In the genomic region with DNA sequence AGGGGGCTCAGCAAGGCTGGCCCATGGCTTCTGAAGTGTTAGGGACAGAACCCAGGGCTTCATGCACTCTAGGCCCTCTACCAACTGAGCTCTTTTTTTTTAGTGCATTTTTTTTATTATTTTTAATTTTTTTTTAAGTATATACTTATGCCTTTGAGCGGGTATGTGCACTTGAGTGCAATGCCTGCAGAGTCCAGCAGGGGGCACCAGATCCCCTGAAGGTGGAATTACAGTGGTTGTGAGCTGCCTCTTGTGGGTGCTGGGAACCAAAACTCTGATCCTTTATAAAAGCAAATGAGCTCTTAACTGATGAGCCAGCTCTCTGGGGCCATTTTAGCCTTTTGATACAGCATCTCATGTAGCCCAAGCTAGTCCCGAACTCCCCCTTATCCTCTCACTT, we compare ENCODE assay signal across 16 mouse cellular contexts. TPM values are rescaled to one million over a fixed set of nuclear protein-coding genes. Genes with fewer than 3 reads are reported as not detected.
DNase-seq lines count a peak whose midpoint lies in the region; ATAC-seq and TF ChIP-seq lines count a peak whose summit lies in the region.
"Had no signal": no experiment of that assay in that cellular context is flagged by ENCODE, and none has a peak within 500 bp of the region (broad histone marks: within the 10 kb centered on the region; RNA-seq: fewer than 3 reads in every experiment).

No protein-coding gene starts in this region.

- no peak for TF ChIP-seq EP300 in lung, postnatal 0 days (IDR thresholded peaks at IDR 0.05)

- peak; percentile 43; the same call in 1 of the 2 replicates for TF ChIP-seq CTCF in hindbrain, postnatal 0 days (IDR thresholded peaks at IDR 0.05; ENCODE audit: low read depth)
- peak; percentile 40 for TF ChIP-seq CTCF in lung, postnatal 0 days (IDR thresholded peaks at IDR 0.05)
- peak; percentile 37; the same call in 1 of the 2 replicates for TF ChIP-seq CTCF in brain, embryonic 14.5 days (IDR thresholded peaks at IDR 0.05; ENCODE audit: borderline replicate concordance, extremely low read depth, insufficient read depth, insufficient read length)
- no peak for TF ChIP-seq CTCF in thymus, adult 2 months (IDR thresholded peaks at IDR 0.05; ENCODE audit: borderline replicate concordance, control insufficient read depth, extremely low read depth, insufficient read depth, low read length, poor library complexity)

- H3K27me3 ChIP-seq in hindbrain, postnatal 0 days (ENCODE audit: insufficient read depth, low read length), result no peaks in the 10 kb centered on the region
- H3K27me3 ChIP-seq in hindbrain, embryonic 11.5 days (ENCODE audit: control insufficient read depth, insufficient read depth, low read length), result no peaks in the 10 kb centered on the region
- no peaks in the 10 kb centered on the region for H3K27me3 ChIP-seq in lung, postnatal 0 days (replicated peaks; ENCODE audit: insufficient read depth, low read length)
- no peaks in the 10 kb centered on the region for H3K27me3 ChIP-seq in thymus, adult 2 months (ENCODE audit: control insufficient read depth, insufficient read depth, low read length)
- H3K27me3 ChIP-seq: neural tube, embryonic 15.5 days; Patski had no signal

- H3K9me3 ChIP-seq in hindbrain, postnatal 0 days (ENCODE audit: low read length), result peaks cover 3% of the 10 kb centered on the region; the same call in 1 of the 2 replicates
- no peaks in the 10 kb centered on the region for H3K9me3 ChIP-seq in hindbrain, embryonic 11.5 days (ENCODE audit: control insufficient read depth, low read length)
- H3K9me3 ChIP-seq in lung, postnatal 0 days (ENCODE audit: low read length), result no peaks in the 10 kb centered on the region
- H3K9me3 ChIP-seq: neural tube, embryonic 15.5 days had no signal

- H3K4me3 ChIP-seq in hindbrain, postnatal 0 days (ENCODE audit: low read length), result no peak overlapping the region
- H3K4me3 ChIP-seq in hindbrain, embryonic 11.5 days (ENCODE audit: low read depth, low read length), result no peak overlapping the region
- H3K4me3 ChIP-seq in lung, postnatal 0 days (ENCODE audit: low read depth, low read length), result no peak overlapping the region
- no peak overlapping the region for H3K4me3 ChIP-seq in thymus, adult 2 months (ENCODE audit: control insufficient read depth, insufficient read depth, low read length)
- H3K4me3 ChIP-seq: erythroblast, embryonic 14.5 days; neural tube, embryonic 15.5 days had no signal

- DNase-seq in hindbrain, postnatal 0 days (ENCODE audit: low spot score), result no peak
- no peak for DNase-seq in hindbrain, embryonic 11.5 days (ENCODE audit: low spot score)
- DNase-seq in lung, postnatal 0 days (ENCODE audit: low spot score), result no peak
- no peak for DNase-seq in lung, postnatal 25 days (ENCODE audit: low spot score)
- no peak for DNase-seq in brain, embryonic 14.5 days (ENCODE audit: low read depth)
- no peak for DNase-seq in thymus, adult 2 months
- DNase-seq: cerebellum, adult 9-10 months; left cerebral cortex, postnatal 4 days; lung, adult 18-20 months; right cerebral cortex, postnatal 14 days had no signal

- no peak for ATAC-seq in hindbrain, postnatal 0 days
- ATAC-seq in hindbrain, embryonic 11.5 days (ENCODE audit: low FRiP score), result no peak
- ATAC-seq in lung, postnatal 0 days, result no peak
- ATAC-seq in monocyte, adult 5-6 weeks (replicated peaks; ENCODE audit: insufficient number of reproducible peaks, low FRiP score, low TSS enrichment, poor library complexity, severe bottlenecking), result no peak
- ATAC-seq: Patski had no signal

- H3K4me2 ChIP-seq in hindbrain, postnatal 0 days (ENCODE audit: low read depth, low read length), result no peak overlapping the region
- H3K4me2 ChIP-seq in hindbrain, embryonic 11.5 days (replicated peaks; ENCODE audit: low read depth, low read length), result no peak overlapping the region
- H3K4me2 ChIP-seq in lung, postnatal 0 days (replicated peaks; ENCODE audit: low read depth, low read length), result no peak overlapping the region
- H3K4me2 ChIP-seq: hindbrain, embryonic 14.5 days; neural tube, embryonic 15.5 days had no signal

- WGBS in hindbrain, postnatal 0 days, result 97% methylated on average over 2 of the region's 2 CpGs
- 100% methylated on average over 2 of the region's 2 CpGs for WGBS in hindbrain, embryonic 11.5 days
- 94% methylated on average over 2 of the region's 2 CpGs for WGBS in lung, postnatal 0 days
- WGBS in thymus, adult 2 months, result 100% methylated on average over 2 of the region's 2 CpGs

- H3K9ac ChIP-seq in hindbrain, postnatal 0 days (replicated peaks; ENCODE audit: low read length), result no peak overlapping the region
- H3K9ac ChIP-seq in hindbrain, embryonic 11.5 days (ENCODE audit: low read depth, low read length), result no peak overlapping the region
- H3K9ac ChIP-seq in lung, postnatal 0 days (replicated peaks; ENCODE audit: low read depth), result no peak overlapping the region
- H3K9ac ChIP-seq: hindbrain, embryonic 14.5 days; neural tube, embryonic 15.5 days had no signal

- H3K27ac ChIP-seq in hindbrain, postnatal 0 days, result no peak overlapping the region
- H3K27ac ChIP-seq in hindbrain, embryonic 11.5 days (ENCODE audit: low read depth, low read length), result no peak overlapping the region
- H3K27ac ChIP-seq in lung, postnatal 0 days (ENCODE audit: low read length), result no peak overlapping the region
- H3K27ac ChIP-seq in thymus, adult 2 months (ENCODE audit: control insufficient read depth, insufficient read depth, low read length), result no peak overlapping the region
- H3K27ac ChIP-seq: hindbrain, embryonic 14.5 days; neural tube, embryonic 15.5 days had no signal

- no peak for TF ChIP-seq POLR2A in brain, embryonic 14.5 days (IDR thresholded peaks at IDR 0.05; ENCODE audit: borderline replicate concordance, extremely low read depth, insufficient read depth, insufficient read length, poor library complexity, severe bottlenecking)
- no peak for TF ChIP-seq POLR2A in thymus, adult 2 months (IDR thresholded peaks at IDR 0.05; ENCODE audit: control insufficient read depth, extremely low read depth, insufficient read depth, low read length, poor library complexity)

- peaks cover 11% of the 10 kb centered on the region for H3K36me3 ChIP-seq in hindbrain, postnatal 0 days (ENCODE audit: insufficient read depth, low read length)
- no peaks in the 10 kb centered on the region for H3K36me3 ChIP-seq in hindbrain, embryonic 11.5 days (ENCODE audit: control insufficient read depth, insufficient read depth, low read length)
- H3K36me3 ChIP-seq in lung, postnatal 0 days (ENCODE audit: insufficient read depth, low read length), result no peaks in the 10 kb centered on the region
- no peaks in the 10 kb centered on the region for H3K36me3 ChIP-seq in thymus, adult 2 months (ENCODE audit: control insufficient read depth, insufficient read depth, low read length)

- no peaks in the 10 kb centered on the region for H3K4me1 ChIP-seq in hindbrain, postnatal 0 days (ENCODE audit: insufficient read depth, low read length)
- no peaks in the 10 kb centered on the region for H3K4me1 ChIP-seq in hindbrain, embryonic 11.5 days (replicated peaks; ENCODE audit: control insufficient read depth, insufficient read depth, low read length)
- H3K4me1 ChIP-seq in lung, postnatal 0 days (ENCODE audit: insufficient read depth, low read depth, low read length), result no peaks in the 10 kb centered on the region
- H3K4me1 ChIP-seq in thymus, adult 2 months (replicated peaks; ENCODE audit: control insufficient read depth, insufficient read depth, low read length), result no peaks in the 10 kb centered on the region

RNA-seq across cellular contexts. Expression of a gene that starts 11.3 kb away (rescaled TPM):
- total RNA-seq in hindbrain, postnatal 0 days (2014; rRNA removed), result 141 and 149 TPM in 2 replicates
- polyA plus RNA-seq in hindbrain, postnatal 0 days (2015; fragmentation: Nextera tagmentation; extraction: Ambion mirVana), result 118 and 126 TPM in 2 replicates
- polyA plus RNA-seq in hindbrain, embryonic 11.5 days (2014; fragmentation: Nextera tagmentation; extraction: Ambion mirVana), result 21.8 and 24.0 TPM in 2 replicates
- polyA plus RNA-seq in lung, postnatal 0 days (2015; fragmentation: Nextera tagmentation; extraction: Ambion mirVana), result 5.5 and 5.8 TPM in 2 replicates
- polyA plus RNA-seq in brain, embryonic 14.5 days (2012; rRNA removed), result 151 and 152 TPM in 2 replicates
- 0.29 to 0.76 TPM in 2 of 3 replicates, not detected in the other for total RNA-seq in monocyte, adult 5-6 weeks (2017)
- 20.3 and 23.7 TPM in 2 replicates for polyA plus RNA-seq in thymus, adult 2 months (2012; rRNA removed)

RNA-seq across cellular contexts. Expression of a gene that starts 25.6 kb away (rescaled TPM):
- total RNA-seq in hindbrain, postnatal 0 days (2014; rRNA removed), result 60.7 and 72.4 TPM in 2 replicates
- polyA plus RNA-seq in hindbrain, postnatal 0 days (2015; fragmentation: Nextera tagmentation; extraction: Ambion mirVana), result 81.7 and 83.7 TPM in 2 replicates
- 45.1 and 48.3 TPM in 2 replicates for polyA plus RNA-seq in hindbrain, embryonic 11.5 days (2014; fragmentation: Nextera tagmentation; extraction: Ambion mirVana)
- 72.9 and 80.9 TPM in 2 replicates for polyA plus RNA-seq in lung, postnatal 0 days (2015; fragmentation: Nextera tagmentation; extraction: Ambion mirVana)
- polyA plus RNA-seq in brain, embryonic 14.5 days (2012; rRNA removed), result 65.6 and 94.1 TPM in 2 replicates
- 13.0 to 27.0 TPM (median 24.1 TPM) in 3 replicates for total RNA-seq in monocyte, adult 5-6 weeks (2017)
- polyA plus RNA-seq in thymus, adult 2 months (2012; rRNA removed), result 71.7 and 84.8 TPM in 2 replicates

RNA-seq across cellular contexts. Expression of a gene that starts 29.4 kb away (rescaled TPM):
- total RNA-seq in hindbrain, postnatal 0 days (2014; rRNA removed), result 14.7 and 19.6 TPM in 2 replicates
- 43.4 and 45.3 TPM in 2 replicates for polyA plus RNA-seq in hindbrain, postnatal 0 days (2015; fragmentation: Nextera tagmentation; extraction: Ambion mirVana)
- polyA plus RNA-seq in hindbrain, embryonic 11.5 days (2014; fragmentation: Nextera tagmentation; extraction: Ambion mirVana), result 26.2 and 29.2 TPM in 2 replicates
- 28.0 and 28.8 TPM in 2 replicates for polyA plus RNA-seq in lung, postnatal 0 days (2015; fragmentation: Nextera tagmentation; extraction: Ambion mirVana)
- 34.8 and 35.9 TPM in 2 replicates for polyA plus RNA-seq in brain, embryonic 14.5 days (2012; rRNA removed)
- 3.8 to 6.5 TPM (median 5.5 TPM) in 3 replicates for total RNA-seq in monocyte, adult 5-6 weeks (2017)
- 26.8 and 35.1 TPM in 2 replicates for polyA plus RNA-seq in thymus, adult 2 months (2012; rRNA removed)

RNA-seq across cellular contexts. Expression of a gene that starts 30.2 kb away (rescaled TPM):
- total RNA-seq in hindbrain, postnatal 0 days (2014; rRNA removed), result 44.8 and 52.2 TPM in 2 replicates
- 64.5 TPM in 2 replicates for polyA plus RNA-seq in hindbrain, postnatal 0 days (2015; fragmentation: Nextera tagmentation; extraction: Ambion mirVana)
- 113 and 118 TPM in 2 replicates for polyA plus RNA-seq in hindbrain, embryonic 11.5 days (2014; fragmentation: Nextera tagmentation; extraction: Ambion mirVana)
- 52.2 and 53.1 TPM in 2 replicates for polyA plus RNA-seq in lung, postnatal 0 days (2015; fragmentation: Nextera tagmentation; extraction: Ambion mirVana)
- polyA plus RNA-seq in brain, embryonic 14.5 days (2012; rRNA removed), result 81.8 and 112 TPM in 2 replicates
- total RNA-seq in monocyte, adult 5-6 weeks (2017), result 50.6 to 85.3 TPM (median 72.7 TPM) in 3 replicates
- polyA plus RNA-seq in thymus, adult 2 months (2012; rRNA removed), result 116 and 125 TPM in 2 replicates

RNA-seq across cellular contexts. Expression of a gene that starts 43.5 kb away (rescaled TPM):
- total RNA-seq in hindbrain, postnatal 0 days (2014; rRNA removed), result 97.1 and 100 TPM in 2 replicates
- 28.6 and 30.0 TPM in 2 replicates for polyA plus RNA-seq in hindbrain, postnatal 0 days (2015; fragmentation: Nextera tagmentation; extraction: Ambion mirVana)
- 10.4 and 12.0 TPM in 2 replicates for polyA plus RNA-seq in hindbrain, embryonic 11.5 days (2014; fragmentation: Nextera tagmentation; extraction: Ambion mirVana)
- 4.0 and 4.4 TPM in 2 replicates for polyA plus RNA-seq in lung, postnatal 0 days (2015; fragmentation: Nextera tagmentation; extraction: Ambion mirVana)
- 63.2 and 75.0 TPM in 2 replicates for polyA plus RNA-seq in brain, embryonic 14.5 days (2012; rRNA removed)
- total RNA-seq in monocyte, adult 5-6 weeks (2017), result 0.43 TPM in 1 of 3 replicates, not detected in the others
- polyA plus RNA-seq in thymus, adult 2 months (2012; rRNA removed), result 1.8 and 2.3 TPM in 2 replicates
- total RNA-seq: megakaryocyte, adult 5-6 weeks had no signal
- polyA plus RNA-seq: erythroblast, embryonic 14.5 days had no signal
